Mouse (Mus musculus) left cerebral cortex, postnatal 25 days (tissue): Measurements from ENCODE around the gene Mcm7. TPM values are rescaled to one million over a fixed set of nuclear protein-coding genes. Genes with fewer than 3 reads are reported as not detected.
"Not testable (repeated sequence)": the region's sequence is repeated elsewhere in the genome, so short reads cannot be mapped to it uniquely, and the experiment has no call there.

Source experiments
- DNase-seq, 2 experiments: peaks; one replicate each; pipeline ENCODE4 v3.0.0; 2022; ENCODE audit warnings: low spot score in 2 of 2, mixed read lengths in 1 of 2
- intact Hi-C: fragments of 180-260 bp; cut with DNase I; formaldehyde crosslinking; loops from one replicate; pipeline ENCODE4 v1.15.1; 2025
- total RNA-seq, 2 experiments: library from RNA; stranded (reverse); gene quantifications; 2 replicates each; pipeline ENCODE4 v1.2.3; 2021

Mcm7 gene
- 10 to 100 TPM; 11.7 to 13.7 TPM for total RNA-seq

GRCm38 (mm10) chr5:138171695-138172491 lies at the start of gene Mcm7, which contains the start of gene Ap4m1:
Gene Mcm7 (minus strand): TSS chr5:138172422.
Gene Ap4m1 (plus strand): TSS chr5:138172002.
- peak; percentile 95 to 99 for DNase-seq
- intact Hi-C loops: loop anchor here (1.0 to 5.0 kb wide), 3 partner anchors 11 to 385 kb away; partner anchors contain the start of genes Cnpy4, Cops6, Mepce and Taf6

GRCm38 (mm10) chr5:138219864-138220263 lies 47.6 kb upstream of the Mcm7 start:
- no peak for DNase-seq
- intact Hi-C loops: loop anchor here (5.0 kb wide), 1 partner anchor 257 kb away; no protein-coding TSS in a partner anchor

- DNase-seq, intact Hi-C loops: not testable (repeated sequence)
These were observed 44.4 kb upstream of the Mcm7 start for GRCm38 (mm10) chr5:138216632-138217031.

GRCm38 (mm10) chr5:138207873-138208272 lies 35.7 kb upstream of the Mcm7 start:
- intact Hi-C loops: no loop called here
- no peak for DNase-seq

GRCm38 (mm10) chr5:138207253-138207652 lies 35.0 kb upstream of the Mcm7 start:
- DNase-seq: no peak
- intact Hi-C loops: no loop called here

GRCm38 (mm10) chr5:138202086-138202485 lies 29.9 kb upstream of the Mcm7 start:
- intact Hi-C loops: no loop called here
- no peak for DNase-seq

- no peak for DNase-seq
These were observed 27.4 kb upstream of the Mcm7 start for GRCm38 (mm10) chr5:138199576-138199975.

GRCm38 (mm10) chr5:138195463-138195862 lies 23.2 kb upstream of the Mcm7 start:
- no peak for DNase-seq
- intact Hi-C loops: no loop called here

More at GRCm38 (mm10) chr5:138199576-138199975, 27.4 kb upstream of the Mcm7 start:
- intact Hi-C loops: no loop called here

GRCm38 (mm10) chr5:138194755-138195345 lies 22.6 kb upstream of the Mcm7 start:
- intact Hi-C loops: no loop called here
- peak; percentile 30 to 42 for DNase-seq

- intact Hi-C loops: no loop called here
These were observed 21.8 kb upstream of the Mcm7 start, which contains the start of gene Mblac1 for GRCm38 (mm10) chr5:138193771-138194727. Gene Mblac1 (plus strand): TSS chr5:138194314.

GRCm38 (mm10) chr5:138187661-138188306 lies 15.6 kb upstream of the Mcm7 start:
- DNase-seq: peak; percentile 83 to 94
- intact Hi-C loops: loop anchor here (1.0 kb wide), 2 partner anchors 16 to 26 kb away; partner anchors contain the start of gene Cops6

More at GRCm38 (mm10) chr5:138193771-138194727, 21.8 kb upstream of the Mcm7 start, which contains the start of gene Mblac1:
- peak; percentile 85 to 89 for DNase-seq

- DNase-seq: peak; percentile 80 to 91
- intact Hi-C loops: loop anchor here (1.0 kb wide), 2 partner anchors 16 to 26 kb away; partner anchors contain the start of gene Cops6
These were observed 14.9 kb upstream of the Mcm7 start, which contains the start of the genes Taf6 and Cnpy4 for GRCm38 (mm10) chr5:138186950-138187638. Gene Taf6 (minus strand): TSS chr5:138187451. Gene Cnpy4 (plus strand): TSS chr5:138187485.

GRCm38 (mm10) chr5:138173217-138173616 lies 995 bp upstream of the Mcm7 start:
- intact Hi-C loops: loop anchor here (5.0 kb wide), 1 partner anchor 386 kb away; the partner anchor contains the start of genes Mepce and Zcwpw1
- DNase-seq: no peak

- peak; percentile 96 to 98 for DNase-seq
- intact Hi-C loops: loop anchor here (1.0 to 5.0 kb wide), 3 partner anchors 10 to 384 kb away; partner anchors contain the start of genes Cnpy4, Cops6, Mepce and Taf6
These were observed 1.2 kb downstream of the Mcm7 start for GRCm38 (mm10) chr5:138170936-138171561.

- intact Hi-C loops: no loop called here
- DNase-seq: no peak
These were observed 6.6 kb downstream of the Mcm7 start for GRCm38 (mm10) chr5:138165594-138165993.

- intact Hi-C loops: no loop called here
- DNase-seq: no peak
These were observed 8.6 kb downstream of the Mcm7 start for GRCm38 (mm10) chr5:138163610-138164009.

GRCm38 (mm10) chr5:138163046-138163445 lies 9.2 kb downstream of the Mcm7 start:
- intact Hi-C loops: no loop called here
- no peak for DNase-seq
